Mouse (Mus musculus): ENCODE results near the gene Cnih3. TPM values are rescaled to one million over a fixed set of nuclear protein-coding genes. Genes with fewer than 3 reads are reported as not detected.
A peak's percentile ranks its signal among the peaks of the same experiment; 100 is the strongest.

The Cnih3 gene
- not detected in 2 replicates for polyA plus RNA-seq (2015; fragmentation: Nextera tagmentation; extraction: Ambion mirVana)

DNA sequence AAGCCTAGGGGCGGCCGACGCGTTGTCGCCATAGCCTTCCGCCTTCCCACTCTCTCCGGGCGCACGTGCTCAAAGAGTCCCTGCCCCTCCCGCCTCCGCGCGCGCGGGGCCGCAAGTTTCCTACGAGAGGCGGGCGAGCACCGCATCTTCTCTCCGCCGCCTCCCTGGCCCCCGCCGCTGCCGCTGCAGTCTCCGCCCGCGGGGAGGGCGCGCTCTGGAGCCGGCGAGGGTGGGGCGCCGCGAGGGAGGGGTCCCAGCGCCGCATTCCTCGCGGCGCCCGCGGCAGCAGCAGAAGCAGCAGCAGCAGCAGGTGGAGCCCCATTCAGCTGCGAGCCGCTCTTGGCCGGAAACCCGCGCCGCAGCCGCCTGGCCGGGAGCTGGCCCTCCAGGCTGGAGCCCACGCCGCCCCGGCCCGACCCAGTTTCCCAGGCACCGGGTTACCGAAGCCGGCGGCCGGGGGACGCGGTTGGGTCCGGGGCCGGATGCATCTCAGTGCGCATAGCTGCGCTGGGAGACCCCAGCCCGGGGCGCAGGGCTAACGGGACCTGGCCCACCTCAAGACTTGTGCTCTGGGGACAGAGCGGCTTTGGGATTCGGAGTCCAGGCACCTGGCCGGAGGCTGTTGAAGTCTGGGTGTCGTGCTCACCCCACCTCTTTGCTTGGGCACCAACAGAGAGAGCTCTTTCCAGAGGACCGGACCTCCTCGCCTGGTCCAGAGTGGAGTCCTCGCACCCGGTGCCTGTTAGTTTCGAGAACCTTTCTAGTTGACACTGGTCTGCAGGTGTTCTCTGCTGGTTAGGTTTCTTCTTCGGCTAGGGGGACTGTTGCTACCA lies at the start of gene Cnih3:
TSS of gene Cnih3 (plus strand) at position 262 of the 833 bp plus-strand sequence.
- H3K9me3 ChIP-seq (ENCODE audit: low read length): no peaks in the 10 kb centered on the region
- TF ChIP-seq CTCF (IDR thresholded peaks at IDR 0.05; ENCODE audit: low read depth) (no peak), EP300 (IDR thresholded peaks at IDR 0.05; ENCODE audit: low read depth) (no peak)
- H3K9ac ChIP-seq (replicated peaks): no peak within 1 kb of the TSS; the same call in 1 of the 2 replicates
- no peak for ATAC-seq
- WGBS (ENCODE audit: insufficient replicate concordance): 1% methylated on average over 69 of the region's 78 CpGs
- DNase-seq: peak; percentile 29
- H3K27ac ChIP-seq (ENCODE audit: low read depth): no peak within 1 kb of the TSS
- H3K4me2 ChIP-seq (ENCODE audit: low read depth, low read length): peak within 1 kb of the TSS; percentile 69
- peaks cover 13% of the 10 kb centered on the region for H3K4me1 ChIP-seq (ENCODE audit: insufficient read depth)
- no peaks in the 10 kb centered on the region for H3K36me3 ChIP-seq (replicated peaks; ENCODE audit: insufficient read depth, low read length)
- H3K27me3 ChIP-seq (ENCODE audit: insufficient read depth, low read length): peaks cover 65% of the 10 kb centered on the region
- peak within 1 kb of the TSS; percentile 48 for H3K4me3 ChIP-seq (ENCODE audit: low read depth, low read length)

DNA sequence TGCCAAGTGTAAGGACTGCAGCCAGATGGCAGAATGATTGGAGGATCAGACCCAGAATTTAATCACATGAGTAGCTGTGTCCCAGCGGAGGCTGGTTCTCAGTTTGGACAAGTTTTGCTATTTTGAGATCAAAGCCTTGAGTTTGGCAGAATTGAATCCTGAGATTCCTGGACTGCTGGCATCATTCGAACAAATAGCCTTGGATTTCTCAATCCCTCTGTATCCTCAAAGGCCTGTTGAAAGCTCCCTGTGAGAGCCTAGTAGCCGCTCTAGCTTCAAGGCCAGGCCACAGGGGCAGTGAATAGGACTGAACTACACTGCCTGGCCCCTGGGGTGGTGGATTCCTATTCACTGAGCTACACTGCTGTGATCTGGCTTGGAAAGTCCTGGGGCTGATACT lies 44.4 kb upstream of the Cnih3 start:
- no peaks in the 10 kb centered on the region for H3K27me3 ChIP-seq (ENCODE audit: insufficient read depth, low read length)
- TF ChIP-seq EP300 (IDR thresholded peaks at IDR 0.05; ENCODE audit: low read depth) (no peak), CTCF (IDR thresholded peaks at IDR 0.05; ENCODE audit: low read depth) (no peak)
- 78% methylated on average over 3 of the region's 3 CpGs for WGBS (ENCODE audit: insufficient replicate concordance)
- no peaks in the 10 kb centered on the region for H3K36me3 ChIP-seq (replicated peaks; ENCODE audit: insufficient read depth, low read length)
- H3K9ac ChIP-seq (replicated peaks): no peak overlapping the region
- no peak overlapping the region for H3K4me3 ChIP-seq (ENCODE audit: low read depth, low read length)
- H3K4me2 ChIP-seq (ENCODE audit: low read depth, low read length): no peak overlapping the region
- H3K9me3 ChIP-seq (ENCODE audit: low read length): no peaks in the 10 kb centered on the region
- peaks cover 10% of the 10 kb centered on the region for H3K4me1 ChIP-seq (ENCODE audit: insufficient read depth)
- no peak overlapping the region for H3K27ac ChIP-seq (ENCODE audit: low read depth)
- ATAC-seq (no peak), DNase-seq (no peak)

DNA sequence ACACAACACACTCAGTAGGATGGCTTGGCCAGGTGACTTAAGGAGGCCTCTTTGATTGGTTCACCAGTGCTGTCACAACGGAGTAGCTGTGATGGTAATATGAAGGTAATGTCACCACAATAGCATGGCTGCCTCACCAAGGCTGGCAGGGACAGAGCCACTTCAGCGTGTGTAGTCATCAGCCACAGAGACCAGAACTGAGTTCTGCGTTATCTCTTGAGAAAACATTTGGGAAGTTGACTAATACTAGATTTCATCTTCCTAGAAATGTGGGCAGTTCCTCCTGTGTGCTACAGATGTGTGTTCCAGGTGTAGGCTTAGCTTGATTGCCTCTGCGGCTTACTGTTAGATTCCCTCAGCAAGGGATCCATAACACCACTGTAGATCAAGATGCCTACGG lies 41.7 kb upstream of the Cnih3 start:
- Histone ChIP-seq H3K4me1 (ENCODE audit: insufficient read depth) (peaks cover 12% of the 10 kb centered on the region), H3K36me3 (replicated peaks; ENCODE audit: insufficient read depth, low read length) (no peaks in the 10 kb centered on the region), H3K27ac (ENCODE audit: low read depth) (peak overlapping the region; percentile 22; the same call in 1 of the 2 replicates), H3K4me3 (ENCODE audit: low read depth, low read length) (no peak overlapping the region), H3K9me3 (ENCODE audit: low read length) (no peaks in the 10 kb centered on the region), H3K4me2 (ENCODE audit: low read depth, low read length) (no peak overlapping the region), H3K9ac (replicated peaks) (no peak overlapping the region), H3K27me3 (ENCODE audit: insufficient read depth, low read length) (no peaks in the 10 kb centered on the region)
- peak; percentile 68 for TF ChIP-seq EP300 (IDR thresholded peaks at IDR 0.05; ENCODE audit: low read depth)
- TF ChIP-seq CTCF (IDR thresholded peaks at IDR 0.05; ENCODE audit: low read depth): no peak
- peak; percentile 76 for ATAC-seq
- DNase-seq: no peak
- 59% methylated on average over 5 of the region's 5 CpGs for WGBS (ENCODE audit: insufficient replicate concordance)

- H3K36me3 ChIP-seq (replicated peaks; ENCODE audit: insufficient read depth, low read length): no peaks in the 10 kb centered on the region
- H3K27me3 ChIP-seq (ENCODE audit: insufficient read depth, low read length): no peaks in the 10 kb centered on the region
- H3K9ac ChIP-seq (replicated peaks): no peak overlapping the region
- peaks cover 12% of the 10 kb centered on the region for H3K4me1 ChIP-seq (ENCODE audit: insufficient read depth)
- ATAC-seq: 0 out of 2 replicates have a peak, but pooled peaks have one; percentile 24
- WGBS (ENCODE audit: insufficient replicate concordance): 70% methylated on average over 15 of the region's 15 CpGs
- H3K9me3 ChIP-seq (ENCODE audit: low read length): no peaks in the 10 kb centered on the region
- no peak for DNase-seq
- no peak overlapping the region for H3K4me3 ChIP-seq (ENCODE audit: low read depth, low read length)
- no peak overlapping the region for H3K4me2 ChIP-seq (ENCODE audit: low read depth, low read length)
- TF ChIP-seq CTCF (IDR thresholded peaks at IDR 0.05; ENCODE audit: low read depth) (no peak), EP300 (IDR thresholded peaks at IDR 0.05; ENCODE audit: low read depth) (no peak)
- no peak overlapping the region for H3K27ac ChIP-seq (ENCODE audit: low read depth)
These were observed 40.0 kb upstream of the Cnih3 start for GRCm38 (mm10) chr1:181312115-181313045.

DNA sequence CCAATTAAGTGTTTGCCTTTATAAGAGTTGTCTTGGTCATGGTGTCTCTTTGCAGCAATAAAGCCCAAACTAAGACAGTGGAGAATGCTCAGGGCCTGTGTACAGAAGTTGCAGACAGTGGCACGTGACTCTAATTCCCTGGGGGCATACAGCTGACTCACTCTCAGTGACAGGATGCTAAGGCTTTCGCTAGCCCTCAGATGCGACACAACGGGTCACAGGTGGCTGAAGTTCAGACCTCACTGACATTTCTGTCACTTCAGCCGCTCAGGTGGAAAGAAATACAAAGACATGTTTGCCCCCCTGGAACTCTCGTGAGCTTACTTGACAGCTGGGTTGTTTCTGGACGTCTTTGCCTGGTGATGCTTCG lies 39.4 kb upstream of the Cnih3 start:
- WGBS (ENCODE audit: insufficient replicate concordance): 92% methylated on average over 8 of the region's 8 CpGs
- Histone ChIP-seq H3K9ac (replicated peaks) (no peak overlapping the region), H3K27ac (ENCODE audit: low read depth) (no peak overlapping the region), H3K4me3 (ENCODE audit: low read depth, low read length) (no peak overlapping the region), H3K36me3 (replicated peaks; ENCODE audit: insufficient read depth, low read length) (no peaks in the 10 kb centered on the region), H3K9me3 (ENCODE audit: low read length) (no peaks in the 10 kb centered on the region), H3K27me3 (ENCODE audit: insufficient read depth, low read length) (no peaks in the 10 kb centered on the region), H3K4me1 (ENCODE audit: insufficient read depth) (peaks cover 12% of the 10 kb centered on the region), H3K4me2 (ENCODE audit: low read depth, low read length) (no peak overlapping the region)
- no peak for ATAC-seq
- no peak for TF ChIP-seq CTCF (IDR thresholded peaks at IDR 0.05; ENCODE audit: low read depth)
- no peak for TF ChIP-seq EP300 (IDR thresholded peaks at IDR 0.05; ENCODE audit: low read depth)
- DNase-seq: no peak

DNA sequence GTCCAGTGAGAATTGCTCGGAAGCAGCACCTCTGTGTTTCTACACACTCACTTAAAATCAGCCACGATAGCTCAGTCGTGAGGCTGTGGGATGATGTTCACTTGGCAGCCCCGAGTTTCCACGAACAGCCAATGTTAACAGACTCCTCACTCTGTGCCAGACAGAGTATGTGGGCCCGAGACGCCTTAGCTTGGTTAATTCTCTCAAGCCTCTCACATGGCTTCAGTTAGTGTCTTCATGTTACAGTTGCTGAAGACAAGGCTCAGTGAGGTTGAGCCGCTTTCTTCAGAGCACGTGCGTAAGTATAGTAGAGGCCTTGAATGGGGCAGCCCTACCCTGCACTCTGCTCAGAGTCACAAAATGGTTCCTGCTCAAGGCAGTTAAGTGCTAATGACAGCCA lies 38.1 kb upstream of the Cnih3 start:
- no peak overlapping the region for H3K27ac ChIP-seq (ENCODE audit: low read depth)
- H3K9me3 ChIP-seq (ENCODE audit: low read length): no peaks in the 10 kb centered on the region
- H3K4me1 ChIP-seq (ENCODE audit: insufficient read depth): peaks cover 12% of the 10 kb centered on the region
- ATAC-seq: no peak
- no peak for TF ChIP-seq EP300 (IDR thresholded peaks at IDR 0.05; ENCODE audit: low read depth)
- no peak for TF ChIP-seq CTCF (IDR thresholded peaks at IDR 0.05; ENCODE audit: low read depth)
- no peaks in the 10 kb centered on the region for H3K27me3 ChIP-seq (ENCODE audit: insufficient read depth, low read length)
- 89% methylated on average over 10 of the region's 10 CpGs for WGBS (ENCODE audit: insufficient replicate concordance)
- H3K36me3 ChIP-seq (replicated peaks; ENCODE audit: insufficient read depth, low read length): no peaks in the 10 kb centered on the region
- no peak for DNase-seq
- H3K9ac ChIP-seq (replicated peaks): no peak overlapping the region
- H3K4me3 ChIP-seq (ENCODE audit: low read depth, low read length): no peak overlapping the region
- no peak overlapping the region for H3K4me2 ChIP-seq (ENCODE audit: low read depth, low read length)
